Mouse (Mus musculus) small intestine, adult 2 months (tissue): Measurements from ENCODE around the gene Fcer2a. TPM values are rescaled to one million over a fixed set of nuclear protein-coding genes. Genes with fewer than 3 reads are reported as not detected.

Experiments
- H3K27ac ChIP-seq: fragments of 200-500 bp; 2 replicates; pipeline ENCODE4 v1.5.1; 2012; ENCODE audit warnings: low read depth, low read length, control low read depth, inconsistent platforms; ENCODE audit not compliant: insufficient read depth
- H3K27me3 ChIP-seq: fragments of 200-500 bp; 2 replicates; pipeline ENCODE4 v1.6.1; 2012; ENCODE audit warnings: mild to moderate bottlenecking, moderate library complexity, low read length, inconsistent platforms; ENCODE audit not compliant: control insufficient read depth, insufficient read depth
- H3K36me3 ChIP-seq: fragments of 200-500 bp; 2 replicates; pipeline ENCODE4 v1.6.1; 2012; ENCODE audit warnings: mild to moderate bottlenecking, low read length, control low read depth, inconsistent platforms; ENCODE audit not compliant: control insufficient read depth, insufficient read depth
- H3K4me1 ChIP-seq: fragments of 200-500 bp; 2 replicates; pipeline ENCODE4 v1.6.1; 2012; ENCODE audit warnings: low read length, inconsistent platforms, mixed read lengths; ENCODE audit not compliant: control insufficient read depth, insufficient read depth, insufficient read length
- H3K4me3 ChIP-seq: fragments of 200-500 bp; 2 replicates; pipeline ENCODE4 v1.5.1; 2012; ENCODE audit warnings: low read depth, mild to moderate bottlenecking, control low read depth, inconsistent platforms, low read length, moderate library complexity
- CTCF ChIP-seq: fragments of 200-500 bp; IDR thresholded peaks from 2 replicates; pipeline ENCODE4 v1.5.1; 2012; ENCODE audit warnings: low read depth, mild to moderate bottlenecking, control low read depth, inconsistent platforms, low read length, moderate library complexity, mixed read lengths; ENCODE audit not compliant: insufficient replicate concordance, insufficient read length; ENCODE audit errors: extremely low read depth
- POLR2A ChIP-seq: fragments of 200-500 bp; IDR thresholded peaks from 2 replicates; pipeline ENCODE4 v1.6.1; 2012; ENCODE audit warnings: low read depth, mild to moderate bottlenecking, control low read depth, inconsistent platforms, low read length, moderate library complexity
- whole genome bisulfite sequencing: fragments of 180-500 bp; shearing (Covaris S2); methylation state at CpG from one replicate; pipeline ENCODE4 v1.1.7; 2018; 5-methylcytosine and 5-hydroxymethylcytosine counted together
- polyA plus RNA-seq: library from polyadenylated mRNA; depleted of rRNA; stranded (reverse); fragments of >200 nt; gene quantifications from 2 replicates; pipeline ENCODE4 v1.2.3, GENCODE M21; 2012

Fcer2a gene
- polyA plus RNA-seq, 1 experiment, result 4.4 TPM

GRCm38 (mm10) chr8:3711646-3712045, 17.7 kb upstream of the Fcer2a start:
- Histone ChIP-seq H3K36me3 (no peaks in the 10 kb centered on the region), H3K4me1 (no peaks in the 10 kb centered on the region), H3K27ac (no peak overlapping the region), H3K4me3 (no peak overlapping the region), H3K27me3 (no peaks in the 10 kb centered on the region; the same call in 1 of the 2 replicates)
- TF ChIP-seq CTCF, result no peak
- no peak for TF ChIP-seq POLR2A
- WGBS, result 35% methylated on average over 2 of the region's 2 CpGs

GRCm38 (mm10) chr8:3710312-3710711, 16.3 kb upstream of the Fcer2a start:
- Histone ChIP-seq H3K27me3 (no peaks in the 10 kb centered on the region; the same call in 1 of the 2 replicates), H3K4me1 (no peaks in the 10 kb centered on the region), H3K27ac (no peak overlapping the region), H3K36me3 (no peaks in the 10 kb centered on the region), H3K4me3 (no peak overlapping the region)
- 77% methylated on average over 3 of the region's 3 CpGs for WGBS
- TF ChIP-seq CTCF (no peak), POLR2A (no peak)

DNA sequence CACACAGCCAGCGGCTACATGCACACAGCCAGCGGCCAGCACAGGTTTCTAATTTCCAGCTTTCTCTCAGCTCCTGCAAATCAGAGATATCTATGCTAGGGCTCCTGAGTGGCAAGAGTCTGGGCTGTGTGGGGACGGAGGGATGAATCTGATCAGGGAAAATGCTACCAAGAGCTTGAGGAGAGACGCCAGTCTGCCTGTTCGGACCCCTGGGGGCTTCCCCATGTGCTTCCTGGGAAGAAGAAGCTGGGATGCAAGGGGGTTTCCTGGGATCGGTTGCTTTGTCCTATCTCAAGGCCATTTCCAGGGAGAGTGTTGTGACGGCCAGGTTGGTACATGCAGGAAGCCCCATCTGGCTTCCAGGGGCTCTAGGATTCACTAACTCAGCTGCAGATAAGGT, 13.6 kb upstream of the Fcer2a start:
- no peak overlapping the region for H3K27ac ChIP-seq
- H3K27me3 ChIP-seq, result no peaks in the 10 kb centered on the region; the same call in 1 of the 2 replicates
- H3K36me3 ChIP-seq, result no peaks in the 10 kb centered on the region
- TF ChIP-seq POLR2A, result no peak
- no peak for TF ChIP-seq CTCF
- H3K4me3 ChIP-seq, result no peak overlapping the region
- no peaks in the 10 kb centered on the region for H3K4me1 ChIP-seq
- WGBS, result 65% methylated on average over 7 of the region's 7 CpGs

- Histone ChIP-seq H3K27ac (no peak overlapping the region), H3K4me1 (no peaks in the 10 kb centered on the region), H3K36me3 (no peaks in the 10 kb centered on the region), H3K4me3 (no peak overlapping the region), H3K27me3 (no peaks in the 10 kb centered on the region; the same call in 1 of the 2 replicates)
- WGBS, result 55% methylated on average over 4 of the region's 4 CpGs
- TF ChIP-seq POLR2A, result no peak
- TF ChIP-seq CTCF, result peak; percentile 17; the same call in 1 of the 2 replicates
These were observed 11.7 kb upstream of the Fcer2a start for GRCm38 (mm10) chr8:3705711-3706110.

DNA sequence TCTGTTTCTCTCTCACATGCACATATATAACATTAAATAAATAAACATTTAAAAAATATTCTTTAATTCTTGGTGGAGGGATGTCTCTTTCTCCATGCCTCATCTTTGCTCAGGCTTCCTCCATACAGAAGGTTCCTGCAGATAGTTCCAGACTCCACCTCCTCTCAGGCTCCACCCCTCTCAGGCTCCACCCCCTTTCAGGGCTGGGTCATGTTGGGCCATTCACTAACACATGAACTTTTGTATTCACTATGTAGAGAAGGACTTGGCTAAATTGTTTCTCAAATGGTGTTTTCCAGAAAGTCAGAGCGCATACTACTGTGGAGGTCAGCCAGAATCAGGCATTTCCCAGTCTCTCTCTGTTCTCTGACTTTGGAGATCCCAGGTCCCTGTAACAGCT, 7.5 kb upstream of the Fcer2a start:
- WGBS, result 83% methylated on average over 1 of the region's 1 CpGs
- Histone ChIP-seq H3K4me1 (no peaks in the 10 kb centered on the region), H3K27ac (no peak overlapping the region), H3K36me3 (no peaks in the 10 kb centered on the region), H3K27me3 (no peaks in the 10 kb centered on the region), H3K4me3 (no peak overlapping the region)
- TF ChIP-seq POLR2A, result no peak
- no peak for TF ChIP-seq CTCF

DNA sequence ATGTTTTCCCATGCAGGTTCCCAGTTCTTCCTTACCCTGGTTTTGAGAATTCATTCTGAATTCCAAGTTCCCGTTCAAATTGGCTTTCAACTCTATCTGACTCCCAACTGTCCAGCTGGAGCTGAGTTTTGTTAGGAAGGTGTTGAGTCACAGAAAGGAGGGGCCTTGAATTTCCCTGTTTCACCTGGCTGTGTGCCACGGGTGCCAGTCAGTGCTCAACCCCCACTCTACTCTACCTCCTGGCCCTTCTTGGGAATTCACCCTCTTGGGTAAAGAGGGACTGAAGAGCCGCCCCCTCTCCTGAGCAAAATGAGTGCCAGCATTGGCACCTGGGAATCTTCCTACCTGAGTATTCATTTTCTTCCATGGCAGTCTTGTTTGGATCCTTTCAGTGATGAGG, 3.2 kb downstream of the Fcer2a start:
- TF ChIP-seq POLR2A (no peak), CTCF (no peak)
- Histone ChIP-seq H3K4me3 (no peak overlapping the region), H3K36me3 (no peaks in the 10 kb centered on the region), H3K27me3 (no peaks in the 10 kb centered on the region), H3K27ac (no peak overlapping the region), H3K4me1 (no peaks in the 10 kb centered on the region)
- WGBS, result 44% methylated on average over 3 of the region's 3 CpGs

GRCm38 (mm10) chr8:3687537-3687936, 6.4 kb downstream of the Fcer2a start:
- WGBS, result 65% methylated on average over 6 of the region's 6 CpGs
- Histone ChIP-seq H3K27me3 (no peaks in the 10 kb centered on the region), H3K4me3 (no peak overlapping the region), H3K27ac (no peak overlapping the region), H3K4me1 (no peaks in the 10 kb centered on the region), H3K36me3 (no peaks in the 10 kb centered on the region)
- no peak for TF ChIP-seq CTCF
- no peak for TF ChIP-seq POLR2A
